Mouse (Mus musculus) cerebellum, adult 2 months (tissue): ENCODE data around the gene Map4k3.

Experiments used
- CTCF ChIP-seq: fragments of 200-500 bp; IDR thresholded peaks from 2 replicates; pipeline ENCODE4 v1.5.1; 2011; ENCODE audit warnings: low read depth, mild to moderate bottlenecking, control low read depth, low read length, moderate library complexity, borderline replicate concordance; ENCODE audit not compliant: insufficient read depth
- POLR2A ChIP-seq: fragments of 200-500 bp; IDR thresholded peaks from 2 replicates; pipeline ENCODE4 v1.6.1; 2011; ENCODE audit warnings: low read length, control low read depth, borderline replicate concordance; ENCODE audit not compliant: insufficient read depth

DNA sequence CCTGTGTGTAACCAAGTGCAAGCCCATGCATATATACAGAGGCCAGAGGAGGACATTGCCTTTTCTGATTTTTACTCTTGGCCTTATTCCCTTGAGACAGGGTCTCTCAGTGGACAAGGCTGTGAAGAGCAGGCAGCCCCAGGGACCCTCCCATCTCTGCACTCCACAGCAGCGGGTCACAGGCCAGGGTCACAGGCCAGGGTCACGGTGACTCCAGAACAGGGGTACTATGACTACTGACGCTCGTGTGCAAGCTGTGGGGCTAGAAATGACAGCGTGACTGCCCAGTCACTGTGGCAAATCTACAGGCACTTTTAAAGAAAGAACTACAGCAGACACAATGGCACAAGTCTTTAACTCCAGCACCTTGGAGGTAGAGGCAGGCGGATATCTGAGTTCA, 50.1 kb downstream of the Map4k3 start:
- no peak for TF ChIP-seq CTCF
- TF ChIP-seq POLR2A = no peak
